Mouse (Mus musculus) cerebellum, adult 2 months (tissue): ENCODE data around the gene Nemf. TPM values are rescaled to one million over a fixed set of nuclear protein-coding genes. Genes with fewer than 3 reads are reported as not detected.

Source experiments
- DNase-seq, 2 experiments: peaks; one replicate each; pipeline ENCODE4 v3.0.0; 2021
- H3K27ac ChIP-seq: fragments of 200-500 bp; 2 replicates; pipeline ENCODE4 v1.5.1; 2012; ENCODE audit warnings: low read length, control low read depth, inconsistent platforms; ENCODE audit not compliant: insufficient read depth
- H3K27me3 ChIP-seq: fragments of 200-500 bp; 2 replicates; pipeline ENCODE4 v1.6.1; 2012; ENCODE audit warnings: inconsistent platforms, mild to moderate bottlenecking, low read length, moderate library complexity; ENCODE audit not compliant: control insufficient read depth, insufficient read depth
- H3K4me1 ChIP-seq: fragments of 200-500 bp; 2 replicates; pipeline ENCODE4 v1.6.1; 2011; ENCODE audit warnings: low read length; ENCODE audit not compliant: control insufficient read depth, insufficient read depth
- H3K4me3 ChIP-seq: fragments of 200-500 bp; replicated peaks from 2 replicates; pipeline ENCODE3; 2011; ENCODE audit warnings: mild to moderate bottlenecking, low read depth, low read length, control low read depth; ENCODE audit not compliant: insufficient read depth
- CTCF ChIP-seq: fragments of 200-500 bp; IDR thresholded peaks from 2 replicates; pipeline ENCODE4 v1.5.1; 2011; ENCODE audit warnings: low read depth, mild to moderate bottlenecking, control low read depth, low read length, moderate library complexity, borderline replicate concordance; ENCODE audit not compliant: insufficient read depth
- POLR2A ChIP-seq: fragments of 200-500 bp; IDR thresholded peaks from 2 replicates; pipeline ENCODE4 v1.6.1; 2011; ENCODE audit warnings: low read length, control low read depth, borderline replicate concordance; ENCODE audit not compliant: insufficient read depth
- WGBS: fragments of 180-500 bp; shearing (Covaris S2); methylation state at CpG from one replicate; pipeline ENCODE4 v1.1.7; 2018; 5-methylcytosine and 5-hydroxymethylcytosine counted together
- polyA plus RNA-seq: library from polyadenylated mRNA; depleted of rRNA; stranded (reverse); fragments of >200 nt; gene quantifications from 2 replicates; pipeline ENCODE4 v1.2.3, GENCODE M21; 2012

Gene Nemf
- polyA plus RNA-seq, 1 experiment = 43.8 TPM

- 15% methylated on average over 20 of the region's 20 CpGs for WGBS
- H3K4me3 ChIP-seq = peak overlapping the region; percentile 85
- peak overlapping the region; percentile 92 for H3K27ac ChIP-seq
- TF ChIP-seq CTCF (no peak), POLR2A (no peak)
- DNase-seq = peak in 1 of 2 experiments; percentile 10
- peaks cover 6% of the 10 kb centered on the region; the same call in 1 of the 2 replicates for H3K4me1 ChIP-seq
- H3K27me3 ChIP-seq = no peaks in the 10 kb centered on the region
Observed at GRCm38 (mm10) chr12:69297411-69298150, 59.4 kb downstream of the Nemf start.

GRCm38 (mm10) chr12:69296511-69297410 is 60.2 kb downstream of the Nemf start, which contains the start of gene Klhdc2:
Gene Klhdc2, plus strand, starts transcription at chr12:69296681.
- TF ChIP-seq POLR2A (peak; percentile 81), CTCF (no peak)
- Histone ChIP-seq H3K4me1 (peaks cover 6% of the 10 kb centered on the region; the same call in 1 of the 2 replicates), H3K27ac (peak within 1 kb of the TSS; percentile 92), H3K27me3 (no peaks in the 10 kb centered on the region), H3K4me3 (peak within 1 kb of the TSS; percentile 85)
- peak; percentile 89 to 91 for DNase-seq
- under 1% methylated on average over 94 of the region's 98 CpGs for WGBS

GRCm38 (mm10) chr12:69295651-69296050 is 61.3 kb downstream of the Nemf start:
- no peaks in the 10 kb centered on the region for H3K27me3 ChIP-seq
- WGBS = 42% methylated on average over 4 of the region's 4 CpGs
- peaks cover 6% of the 10 kb centered on the region; the same call in 1 of the 2 replicates for H3K4me1 ChIP-seq
- H3K4me3 ChIP-seq = peak overlapping the region; percentile 85
- DNase-seq = peak in 1 of 2 experiments; percentile 40
- peak overlapping the region; percentile 92 for H3K27ac ChIP-seq
- TF ChIP-seq CTCF (no peak), POLR2A (no peak)

GRCm38 (mm10) chr12:69294936-69295335 is 62.0 kb downstream of the Nemf start:
- 85% methylated on average over 2 of the region's 2 CpGs for whole genome bisulfite sequencing
- DNase-seq = no peak
- no peak overlapping the region for H3K4me3 ChIP-seq
- peaks cover 6% of the 10 kb centered on the region; the same call in 1 of the 2 replicates for H3K4me1 ChIP-seq
- no peaks in the 10 kb centered on the region for H3K27me3 ChIP-seq
- no peak for TF ChIP-seq CTCF
- no peak for TF ChIP-seq POLR2A
- H3K27ac ChIP-seq = no peak overlapping the region

GRCm38 (mm10) chr12:69293815-69294214 is 63.1 kb downstream of the Nemf start:
- Histone ChIP-seq H3K4me3 (no peak overlapping the region), H3K27me3 (no peaks in the 10 kb centered on the region), H3K4me1 (peaks cover 6% of the 10 kb centered on the region; the same call in 1 of the 2 replicates), H3K27ac (no peak overlapping the region)
- TF ChIP-seq CTCF (no peak), POLR2A (no peak)
- WGBS = 42% methylated on average over 2 of the region's 2 CpGs
- DNase-seq = no peak

- Histone ChIP-seq H3K27me3 (no peaks in the 10 kb centered on the region), H3K27ac (no peak overlapping the region), H3K4me1 (peaks cover 6% of the 10 kb centered on the region; the same call in 1 of the 2 replicates), H3K4me3 (no peak overlapping the region)
- no peak for DNase-seq
- 88% methylated on average over 6 of the region's 6 CpGs for WGBS
- TF ChIP-seq CTCF (no peak), POLR2A (no peak)
Observed at GRCm38 (mm10) chr12:69292401-69292800, 64.6 kb downstream of the Nemf start.

- no peak for TF ChIP-seq POLR2A
- no peak for TF ChIP-seq CTCF
- Histone ChIP-seq H3K4me1 (no peaks in the 10 kb centered on the region), H3K27me3 (no peaks in the 10 kb centered on the region), H3K4me3 (no peak overlapping the region), H3K27ac (no peak overlapping the region)
- DNase-seq = no peak
- 75% methylated on average over 9 of the region's 9 CpGs for WGBS
Observed at GRCm38 (mm10) chr12:69288699-69289098, 68.3 kb downstream of the Nemf start.
